Mouse (Mus musculus) kidney, postnatal 0 days (tissue): ENCODE results near the gene Klra1. TPM values are rescaled to one million over a fixed set of nuclear protein-coding genes. Genes with fewer than 3 reads are reported as not detected.

Experiments used
- ATAC-seq: fragments of 200-750 bp; cut with Nextera tagmentation; replicated peaks from 2 replicates; pipeline ENCODE4 v1.8.0; 2017; ENCODE audit warnings: low read depth, moderate number of reproducible peaks, moderate TSS enrichment, moderate library complexity; ENCODE audit not compliant: low FRiP score
- DNase-seq: peaks from one replicate; pipeline ENCODE4 v3.0.0-alpha.2; 2016; ENCODE audit warnings: low spot score
- H3K27ac ChIP-seq: fragments of 300-500 bp; sonication (generic); 2 replicates; pipeline ENCODE4 v1.5.1; 2014; ENCODE audit warnings: mild to moderate bottlenecking
- H3K27me3 ChIP-seq: fragments of 300-500 bp; sonication (generic); 2 replicates; pipeline ENCODE4 v1.6.1; 2014; ENCODE audit warnings: low read length, mixed read lengths; ENCODE audit not compliant: insufficient read depth
- H3K36me3 ChIP-seq: fragments of 300-500 bp; sonication (generic); 2 replicates; pipeline ENCODE4 v1.6.1; 2014; ENCODE audit warnings: low read length, mixed read lengths; ENCODE audit not compliant: insufficient read depth
- H3K4me1 ChIP-seq: fragments of 300-500 bp; sonication (generic); replicated peaks from 2 replicates; pipeline ENCODE4 v1.6.1; 2014; ENCODE audit warnings: antibody characterized with exemption, low read length, mixed read lengths; ENCODE audit not compliant: insufficient read depth
- H3K4me2 ChIP-seq: fragments of 300-500 bp; sonication (generic); 2 replicates; pipeline ENCODE4 v1.6.1; 2014; ENCODE audit warnings: mild to moderate bottlenecking, low read length, moderate library complexity, mixed read lengths
- H3K4me3 ChIP-seq: fragments of 300-500 bp; sonication (generic); replicated peaks from 2 replicates; pipeline ENCODE4 v1.5.1; 2014; ENCODE audit warnings: low read depth, low read length
- H3K9ac ChIP-seq: fragments of 300-500 bp; sonication (generic); 2 replicates; pipeline ENCODE4 v1.6.1; 2014; ENCODE audit warnings: low read depth, low read length
- H3K9me3 ChIP-seq: fragments of 300-500 bp; sonication (generic); replicated peaks from 2 replicates; pipeline ENCODE4 v1.6.1; 2016; ENCODE audit warnings: low read length, inconsistent platforms, mixed read lengths
- CTCF ChIP-seq: IDR thresholded peaks from 2 replicates; pipeline ENCODE4 v1.5.1; 2016; ENCODE audit warnings: antibody characterized with exemption, low read depth, mild to moderate bottlenecking, moderate library complexity
- WGBS: fragments of 180-500 bp; shearing (Covaris S2); extraction: QIAGEN DNeasy Blood & Tissue Kit; methylation state at CpG from one replicate; pipeline ENCODE4 v1.1.7; 2014; 5-methylcytosine and 5-hydroxymethylcytosine counted together
- polyA plus RNA-seq: library from polyadenylated mRNA; unstranded; fragments of >200 nt; fragmentation: Nextera tagmentation; extraction: Ambion mirVana; gene quantifications from 2 replicates; pipeline ENCODE4 v1.2.1, GENCODE M21; 2015

Gene Klra1
- polyA plus RNA-seq, 1 experiment from 2014 or later, result not detected

GRCm38 (mm10) chr6:130337411-130337810 is 49.3 kb downstream of the Klra1 start, which contains the start of gene Klra3:
Gene Klra3, minus strand, starts transcription at chr6:130337574.
- Histone ChIP-seq H3K9me3 (no peaks in the 10 kb centered on the region), H3K4me1 (no peaks in the 10 kb centered on the region), H3K36me3 (no peaks in the 10 kb centered on the region), H3K27ac (no peak within 1 kb of the TSS), H3K27me3 (no peaks in the 10 kb centered on the region), H3K4me2 (no peak within 1 kb of the TSS), H3K9ac (no peak within 1 kb of the TSS), H3K4me3 (no peak within 1 kb of the TSS)
- WGBS, result 82% methylated on average over 8 of the region's 8 CpGs
- TF ChIP-seq CTCF, result no peak
- DNase-seq (no peak), ATAC-seq (no peak)

Other genes starting within 250 kb of the Klra1 start
- gene Klra9, start 193.8 kb downstream of the Klra1 start, polyA plus RNA-seq, result not detected in 2 replicates
- not detected in 2 replicates for gene Klra7, start 153.6 kb downstream of the Klra1 start, polyA plus RNA-seq
- not detected in 2 replicates for gene Klra10, start 104.9 kb downstream of the Klra1 start, polyA plus RNA-seq
- gene Klra3, start 49.3 kb downstream of the Klra1 start, polyA plus RNA-seq, result not detected in 2 replicates